Mouse (Mus musculus): ENCODE measurements at regions not wholly inside any gene's neighbourhood (a gene's known extent, or its start where the extent isn't known, plus 50 kb on each side); places are given as distances from the start of the nearest gene placed in this dataset.

- DNase-seq (ENCODE audit: low spot score in 2 of 2): no peak
These were observed 212.4 kb downstream of the Srbd1 start for GRCm38 (mm10) chr17:85932360-85933132.

DNA sequence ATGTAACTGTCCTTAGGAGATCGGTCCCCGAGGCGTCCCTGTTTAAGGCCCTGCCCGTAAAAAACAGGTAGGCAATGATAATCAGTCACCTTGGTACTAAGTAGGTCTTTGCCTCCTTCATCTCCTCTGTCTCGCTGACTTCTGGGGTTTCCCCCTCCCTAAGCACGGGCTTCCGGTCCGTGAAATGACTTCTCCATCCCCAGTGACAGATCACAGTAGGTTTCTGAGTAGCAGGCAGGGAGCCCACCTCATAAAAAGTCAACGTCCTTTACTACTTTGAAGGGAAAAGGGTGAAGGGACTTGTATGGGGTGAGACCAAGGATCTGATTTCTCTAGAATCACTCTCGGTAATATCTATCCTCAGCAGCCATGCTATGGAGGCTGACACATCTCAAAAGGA is 213.0 kb downstream of the Srbd1 start:
- DNase-seq (ENCODE audit: low spot score in 2 of 2): no peak

- DNase-seq (ENCODE audit: low spot score in 2 of 2): no peak
These were observed 214.2 kb downstream of the Srbd1 start for GRCm38 (mm10) chr17:85930789-85931188.

GRCm38 (mm10) chr17:85930331-85930730 is 214.6 kb downstream of the Srbd1 start:
- DNase-seq (ENCODE audit: low spot score in 2 of 2): no peak

DNA sequence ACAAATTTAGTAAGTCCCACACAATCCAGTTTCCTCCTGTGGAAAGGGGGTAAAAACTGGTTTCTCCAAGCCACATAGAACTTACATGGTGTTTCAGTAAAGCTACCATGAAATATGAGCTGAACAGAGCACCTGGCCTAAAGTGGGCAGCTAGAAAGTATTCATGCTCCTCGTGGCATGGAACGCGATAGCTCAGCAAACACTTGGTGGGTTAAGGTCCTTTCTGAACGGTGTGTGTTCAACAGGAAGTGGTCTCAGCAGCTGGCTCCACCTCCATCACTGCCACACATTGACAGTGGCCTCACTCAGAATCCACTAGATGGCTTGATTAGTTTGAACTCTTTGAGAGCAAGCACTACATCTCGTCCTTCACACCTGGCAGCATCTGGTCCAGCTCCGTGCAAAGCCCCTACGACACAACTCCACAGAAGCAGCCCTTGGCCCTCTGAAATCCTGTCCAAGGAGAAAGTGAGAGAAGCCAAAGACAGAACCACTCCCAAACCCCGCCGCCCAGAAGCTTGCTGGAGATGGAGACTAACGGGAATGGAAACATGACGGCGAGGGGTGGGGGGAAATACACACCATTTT is 215.2 kb downstream of the Srbd1 start:
- no peak for DNase-seq (ENCODE audit: low spot score in 2 of 2)

GRCm38 (mm10) chr17:85928543-85928942 is 216.4 kb downstream of the Srbd1 start:
- no peak for DNase-seq (ENCODE audit: low spot score in 2 of 2)

GRCm38 (mm10) chr17:85927261-85927660 is 217.7 kb downstream of the Srbd1 start:
- no peak for DNase-seq (ENCODE audit: low spot score in 2 of 2)

- no peak for DNase-seq (ENCODE audit: low spot score in 2 of 2)
These were observed 218.9 kb downstream of the Srbd1 start for GRCm38 (mm10) chr17:85926044-85926443.

DNA sequence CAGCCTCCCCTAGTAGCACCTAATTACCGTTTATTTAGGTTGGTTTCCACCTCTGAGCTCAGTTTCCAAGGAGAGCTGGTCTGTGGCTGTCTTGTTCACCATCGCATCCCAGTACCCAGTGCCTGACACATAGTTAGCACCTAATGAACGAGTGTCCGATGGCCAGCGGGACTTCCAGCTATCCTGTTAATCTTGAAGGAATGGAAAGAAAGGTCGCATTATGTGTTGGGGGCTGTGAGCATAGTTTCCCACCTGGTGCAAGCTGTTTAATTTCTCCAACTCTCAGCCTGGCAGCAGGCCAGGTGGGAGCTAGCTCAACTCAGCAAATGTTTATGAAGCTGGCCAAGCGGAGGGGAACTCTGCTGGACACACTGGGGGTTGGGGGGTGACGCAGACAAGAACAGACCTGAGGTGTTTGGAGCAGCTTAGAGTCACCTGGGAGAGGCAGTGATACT is 223.7 kb downstream of the Srbd1 start:
- no peak for DNase-seq (ENCODE audit: low spot score in 2 of 2)

DNA sequence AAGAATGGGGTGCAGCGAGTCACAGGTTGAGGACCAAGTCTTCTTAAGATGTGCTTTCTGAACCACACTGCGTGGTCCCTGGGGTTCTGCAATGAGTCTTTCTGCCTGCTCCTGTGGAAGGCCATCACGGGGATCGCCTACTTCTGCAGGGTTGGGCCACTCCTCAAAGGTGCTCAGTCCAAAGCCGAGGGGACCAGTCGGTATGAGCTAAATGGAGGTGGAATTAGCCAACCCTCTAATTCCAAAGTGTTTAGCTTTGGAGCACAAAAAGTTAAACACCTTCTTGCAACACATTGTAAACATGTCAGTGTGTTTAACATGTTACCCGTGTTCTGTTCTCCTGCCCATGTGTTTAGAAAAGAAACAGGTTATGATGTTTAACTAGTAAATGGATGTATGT is 225.1 kb downstream of the Srbd1 start:
- no peak for DNase-seq (ENCODE audit: low spot score in 2 of 2)

DNA sequence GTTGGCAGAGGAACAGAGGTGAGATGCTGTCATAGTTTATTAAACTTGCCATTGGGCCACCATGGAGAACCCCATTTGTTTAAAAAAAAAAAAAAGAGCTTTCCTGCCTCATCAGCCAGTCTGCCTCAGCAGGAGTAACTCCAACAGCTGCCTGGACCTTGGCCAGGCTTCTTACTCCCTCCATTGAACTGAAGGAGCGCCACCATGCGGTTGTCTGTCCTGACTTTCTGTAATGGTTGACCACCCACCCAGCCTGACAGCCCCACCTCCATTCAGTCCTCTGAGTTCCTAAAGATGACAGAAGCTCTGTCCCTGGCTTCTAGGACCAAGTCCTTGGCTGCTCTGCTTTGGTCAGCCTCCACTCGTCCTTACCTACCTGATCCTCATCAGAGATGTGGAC is 227.8 kb upstream of the Six2 start:
- DNase-seq (ENCODE audit: low spot score in 2 of 2): no peak

- no peak for DNase-seq (ENCODE audit: low spot score in 2 of 2)
These were observed 226.0 kb upstream of the Six2 start for GRCm38 (mm10) chr17:85914062-85914461.

DNA sequence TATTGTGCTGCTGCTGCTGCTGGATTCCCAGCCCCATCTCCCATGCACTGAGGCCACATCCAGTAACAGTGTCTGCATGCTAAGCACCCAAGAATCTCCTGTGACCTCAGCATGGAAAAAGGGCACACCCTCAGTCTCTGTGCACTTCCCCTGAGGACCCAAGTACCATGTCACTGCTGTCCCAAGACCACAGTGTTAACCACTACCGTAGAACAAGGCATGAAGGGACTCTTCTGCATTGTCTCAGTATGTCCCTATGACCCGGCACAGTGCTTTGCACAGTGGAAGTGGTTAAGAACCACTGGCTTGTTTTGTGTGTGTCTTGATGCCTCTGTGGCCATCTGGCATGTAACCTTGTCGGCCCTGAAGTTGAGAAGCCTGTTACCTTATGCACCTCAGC is 220.6 kb upstream of the Six2 start:
- DNase-seq (ENCODE audit: low spot score in 2 of 2): no peak

DNA sequence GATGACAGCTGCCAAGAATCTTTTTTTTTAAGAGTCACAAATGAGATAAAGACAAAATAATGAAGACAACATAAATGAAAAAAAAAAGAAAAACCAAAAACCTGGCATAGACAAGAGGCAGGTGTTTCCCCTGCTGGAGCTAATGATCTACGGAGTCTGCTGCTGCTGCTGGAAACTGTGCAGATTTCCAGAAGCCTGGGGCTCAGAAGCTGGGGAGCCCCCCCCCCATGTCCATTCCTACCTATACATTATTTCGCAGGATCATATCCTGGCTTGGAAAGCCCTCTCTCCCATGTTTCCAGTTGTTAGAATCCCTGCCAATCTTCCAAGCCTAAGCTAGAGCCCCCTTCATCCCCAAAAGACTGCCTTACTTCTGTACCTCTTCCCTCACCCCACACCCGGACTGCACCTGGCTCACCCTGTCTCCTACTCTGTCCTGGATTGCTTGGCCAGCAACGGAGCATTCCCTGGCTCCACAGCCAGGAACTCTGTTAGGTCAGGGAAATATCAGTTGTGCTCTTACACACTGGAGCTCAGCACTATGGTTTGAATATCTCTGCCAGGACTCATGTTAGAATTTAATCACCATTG is 218.6 kb upstream of the Six2 start:
- DNase-seq (ENCODE audit: low spot score in 2 of 2): no peak

DNA sequence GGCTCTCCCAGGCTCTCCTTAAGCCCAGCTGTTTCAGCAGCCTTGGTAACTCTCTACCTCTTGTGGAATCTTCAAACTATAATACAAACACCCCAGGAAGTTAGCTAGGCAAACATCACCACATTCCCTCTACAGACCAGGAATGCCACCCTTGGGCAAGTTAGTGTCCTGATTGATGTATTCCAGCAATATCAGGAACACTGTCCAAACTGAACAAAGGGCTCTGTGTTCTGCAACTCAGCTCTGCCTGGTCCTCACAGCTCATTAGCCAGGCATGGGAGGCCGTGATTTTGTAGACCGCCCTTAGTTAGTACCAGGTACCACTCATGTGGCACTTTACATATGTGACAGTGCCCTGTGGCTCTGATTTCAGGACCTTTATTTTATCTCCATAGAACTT is 214.5 kb upstream of the Six2 start:
- no peak for DNase-seq (ENCODE audit: low spot score in 2 of 2)

DNA sequence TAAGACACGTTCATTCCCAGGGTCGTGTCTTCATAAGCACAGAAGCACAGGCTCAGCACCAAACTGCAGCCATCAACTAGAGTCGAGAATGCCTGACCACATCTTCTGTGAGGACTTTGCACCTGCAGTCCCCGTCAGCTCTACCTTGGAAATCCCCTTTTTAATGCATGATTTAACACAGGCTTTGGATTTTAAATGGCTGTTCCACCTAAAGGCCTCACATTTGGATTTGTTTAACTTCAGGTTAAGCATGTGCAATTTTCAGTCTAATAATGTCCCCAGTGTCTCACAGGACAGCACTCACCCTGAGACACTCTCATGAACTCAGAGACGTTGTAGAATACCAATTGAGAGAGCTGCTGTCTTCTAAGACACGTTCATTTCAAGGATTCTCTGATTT is 211.0 kb upstream of the Six2 start:
- DNase-seq (ENCODE audit: low spot score in 2 of 2): no peak

DNA sequence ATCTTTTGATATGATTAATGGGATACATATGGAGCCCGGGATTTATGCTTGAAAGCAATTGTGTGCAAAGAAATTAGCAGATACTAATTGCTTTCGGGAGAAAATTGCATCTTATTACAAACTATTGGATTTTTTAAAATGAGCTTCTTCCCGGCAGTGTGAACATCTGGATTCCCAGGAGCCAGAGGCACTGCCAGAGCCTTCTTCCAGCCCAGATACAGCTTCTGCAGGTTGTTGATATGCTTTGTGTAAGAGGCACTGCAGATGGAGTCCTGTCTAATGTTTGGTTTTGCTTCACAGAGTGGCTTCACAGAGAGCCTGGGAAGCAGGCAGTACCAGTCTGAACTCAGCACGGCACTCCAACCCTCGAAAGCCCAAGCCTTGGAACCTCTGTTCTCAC is 207.9 kb upstream of the Six2 start:
- DNase-seq (ENCODE audit: low spot score in 2 of 2): no peak

DNA sequence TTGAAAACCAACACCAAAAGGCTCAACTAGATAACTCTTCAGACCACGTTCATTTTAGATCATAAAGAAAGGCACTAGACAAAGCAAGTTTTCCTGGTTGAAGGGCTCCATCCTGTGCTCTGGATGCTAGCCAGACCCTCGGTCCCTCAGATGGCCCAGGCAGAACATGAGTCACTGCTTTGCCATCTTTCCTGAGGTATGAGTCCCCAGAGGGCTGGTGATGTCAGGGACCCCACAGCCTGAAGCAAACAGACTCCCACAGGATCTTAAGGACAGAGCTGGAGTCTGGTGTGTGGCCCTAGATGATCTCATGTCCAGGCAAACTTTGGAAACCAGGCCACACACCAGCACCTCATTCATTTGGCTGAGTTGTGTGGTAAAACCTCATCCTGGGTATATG is 203.2 kb upstream of the Six2 start:
- DNase-seq (ENCODE audit: low spot score in 2 of 2): no peak

DNA sequence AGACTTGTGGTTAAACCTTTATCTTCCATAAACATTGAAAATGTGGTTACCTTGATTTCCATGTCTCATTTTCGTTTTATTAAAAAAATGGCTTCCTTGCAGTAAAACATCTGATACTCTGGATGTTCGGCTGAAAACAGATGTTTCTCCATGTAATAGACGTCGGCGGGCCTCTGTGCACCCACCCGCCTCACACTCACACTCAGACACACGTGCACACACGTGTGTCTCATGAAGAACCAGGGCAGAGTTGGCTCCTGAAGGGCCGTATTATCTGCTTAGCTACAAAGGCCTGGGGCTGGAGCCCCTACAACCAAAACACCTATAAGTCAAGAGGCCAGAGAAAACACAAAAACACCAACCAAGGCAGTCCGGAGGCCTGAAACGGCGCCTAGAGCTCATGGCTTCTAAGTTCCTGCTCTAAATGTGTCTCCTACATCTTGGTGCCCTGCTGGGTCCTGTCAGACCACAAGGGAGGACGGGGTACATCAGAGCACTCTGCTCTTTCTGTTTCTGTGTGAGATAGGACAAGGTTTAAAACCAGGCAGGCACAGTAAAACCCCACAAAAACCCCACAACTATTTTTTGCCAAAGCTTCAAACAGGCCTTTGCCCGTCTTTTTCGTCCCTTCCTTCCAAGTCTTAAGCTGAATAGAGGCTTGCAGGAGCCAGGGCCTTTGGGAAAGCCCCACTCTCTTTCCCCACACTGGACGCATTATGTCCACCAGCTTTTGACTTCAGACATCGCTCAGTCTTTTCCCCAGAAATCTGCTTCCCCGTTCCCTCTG is 201.9 kb upstream of the Six2 start:
- DNase-seq (ENCODE audit: low spot score in 2 of 2): no peak

- no peak for DNase-seq (ENCODE audit: low spot score in 2 of 2)
These were observed 200.7 kb upstream of the Six2 start for GRCm38 (mm10) chr17:85888568-85889398.

DNA sequence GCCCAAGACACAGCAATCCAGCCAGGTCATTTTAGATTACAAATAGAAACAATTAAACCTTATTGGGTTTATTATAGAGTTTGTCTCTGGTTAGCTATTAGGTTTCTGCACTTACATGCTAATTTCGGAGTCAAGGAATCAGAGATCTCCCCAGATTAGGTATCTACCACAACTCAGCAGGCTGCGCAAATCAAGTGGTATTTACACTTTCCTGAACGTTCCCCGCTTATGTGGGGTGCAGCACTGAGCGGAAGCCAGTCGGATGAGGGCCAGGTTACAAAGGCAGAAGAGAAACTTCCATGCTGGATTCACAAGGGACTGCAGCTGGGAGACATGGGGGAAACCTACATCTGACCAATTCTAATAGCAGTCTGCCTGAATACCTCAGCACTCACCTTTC is 198.6 kb upstream of the Six2 start:
- no peak for DNase-seq (ENCODE audit: low spot score in 2 of 2)

- no peak for DNase-seq (ENCODE audit: low spot score in 2 of 2)
These were observed 198.2 kb upstream of the Six2 start for GRCm38 (mm10) chr17:85886237-85886636.
